Mouse (Mus musculus): ENCODE results near the gene Dusp6. TPM values are rescaled to one million over a fixed set of nuclear protein-coding genes. Genes with fewer than 3 reads are reported as not detected.
A peak's percentile ranks its signal among the peaks of the same experiment; 100 is the strongest.

Gene Dusp6
- polyA plus RNA-seq, 1 experiment from 2014 or later, result 40.7 TPM

DNA sequence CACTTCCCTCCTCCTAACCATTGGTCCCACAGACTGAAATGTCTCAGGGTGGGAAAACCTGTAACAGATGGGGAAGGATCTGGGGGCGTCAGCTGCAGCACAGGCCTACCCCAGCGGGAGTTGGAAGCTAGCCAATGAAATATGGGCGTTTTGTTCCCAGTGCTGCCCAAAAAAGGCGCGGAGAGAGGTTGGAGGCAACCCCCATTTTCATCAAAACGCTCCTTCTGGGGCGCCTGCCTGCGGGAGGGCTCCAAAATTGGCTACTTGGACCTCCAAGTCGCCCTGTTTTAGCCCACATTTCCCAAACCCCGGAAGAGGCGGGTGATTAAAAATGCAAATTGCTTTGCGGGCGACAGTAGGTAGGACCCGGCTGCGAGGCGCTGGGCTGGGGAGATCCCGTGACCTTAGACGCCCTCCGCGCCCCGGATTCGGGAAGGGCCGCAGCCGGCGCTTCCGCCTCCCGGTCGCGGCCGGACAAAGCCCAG lies 1.8 kb upstream of the Dusp6 start:
- Histone ChIP-seq H3K36me3 (ENCODE audit: control insufficient read depth, insufficient read depth) (no peaks in the 10 kb centered on the region; the same call in 1 of the 2 replicates), H3K27me3 (ENCODE audit: control insufficient read depth, insufficient read depth, low read length) (no peaks in the 10 kb centered on the region), H3K4me2 (ENCODE audit: low read depth, low read length) (peak overlapping the region; percentile 96), H3K9me3 (replicated peaks; ENCODE audit: control insufficient read depth, low read length) (no peaks in the 10 kb centered on the region), H3K4me3 (ENCODE audit: low read length) (peak overlapping the region; percentile 82), H3K27ac (ENCODE audit: low read length) (peak overlapping the region; percentile 99), H3K9ac (ENCODE audit: low read length) (peak overlapping the region; percentile 92), H3K4me1 (ENCODE audit: control insufficient read depth, insufficient read depth, low read length) (peaks cover 10% of the 10 kb centered on the region)
- ATAC-seq (replicated peaks; ENCODE audit: extremely low read depth, insufficient read depth, low FRiP score), result peak; percentile 14
- under 1% methylated on average over 30 of the region's 30 CpGs for WGBS

GRCm38 (mm10) chr10:99261636-99262318 lies 1.3 kb upstream of the Dusp6 start:
- Histone ChIP-seq H3K27ac (ENCODE audit: low read length) (peak overlapping the region; percentile 99), H3K36me3 (ENCODE audit: control insufficient read depth, insufficient read depth) (no peaks in the 10 kb centered on the region; the same call in 1 of the 2 replicates), H3K4me2 (ENCODE audit: low read depth, low read length) (peak overlapping the region; percentile 96), H3K9ac (ENCODE audit: low read length) (peak overlapping the region; percentile 92), H3K9me3 (replicated peaks; ENCODE audit: control insufficient read depth, low read length) (no peaks in the 10 kb centered on the region), H3K4me1 (ENCODE audit: control insufficient read depth, insufficient read depth, low read length) (peaks cover 13% of the 10 kb centered on the region), H3K27me3 (ENCODE audit: control insufficient read depth, insufficient read depth, low read length) (no peaks in the 10 kb centered on the region), H3K4me3 (ENCODE audit: low read length) (peak overlapping the region; percentile 82)
- 0% methylated on average over 61 of the region's 62 CpGs for WGBS
- peak; percentile 62 for ATAC-seq (replicated peaks; ENCODE audit: extremely low read depth, insufficient read depth, low FRiP score)

GRCm38 (mm10) chr10:99262319-99262866 lies 638 bp upstream of the Dusp6 start:
- Histone ChIP-seq H3K4me2 (ENCODE audit: low read depth, low read length) (peak overlapping the region; percentile 96), H3K4me3 (ENCODE audit: low read length) (peak overlapping the region; percentile 82), H3K9ac (ENCODE audit: low read length) (peak overlapping the region; percentile 92), H3K27me3 (ENCODE audit: control insufficient read depth, insufficient read depth, low read length) (no peaks in the 10 kb centered on the region), H3K36me3 (ENCODE audit: control insufficient read depth, insufficient read depth) (no peaks in the 10 kb centered on the region; the same call in 1 of the 2 replicates), H3K9me3 (replicated peaks; ENCODE audit: control insufficient read depth, low read length) (no peaks in the 10 kb centered on the region), H3K27ac (ENCODE audit: low read length) (peak overlapping the region; percentile 99), H3K4me1 (ENCODE audit: control insufficient read depth, insufficient read depth, low read length) (peaks cover 13% of the 10 kb centered on the region)
- no peak for ATAC-seq (replicated peaks; ENCODE audit: extremely low read depth, insufficient read depth, low FRiP score)
- WGBS, result under 1% methylated on average over 20 of the region's 20 CpGs

DNA sequence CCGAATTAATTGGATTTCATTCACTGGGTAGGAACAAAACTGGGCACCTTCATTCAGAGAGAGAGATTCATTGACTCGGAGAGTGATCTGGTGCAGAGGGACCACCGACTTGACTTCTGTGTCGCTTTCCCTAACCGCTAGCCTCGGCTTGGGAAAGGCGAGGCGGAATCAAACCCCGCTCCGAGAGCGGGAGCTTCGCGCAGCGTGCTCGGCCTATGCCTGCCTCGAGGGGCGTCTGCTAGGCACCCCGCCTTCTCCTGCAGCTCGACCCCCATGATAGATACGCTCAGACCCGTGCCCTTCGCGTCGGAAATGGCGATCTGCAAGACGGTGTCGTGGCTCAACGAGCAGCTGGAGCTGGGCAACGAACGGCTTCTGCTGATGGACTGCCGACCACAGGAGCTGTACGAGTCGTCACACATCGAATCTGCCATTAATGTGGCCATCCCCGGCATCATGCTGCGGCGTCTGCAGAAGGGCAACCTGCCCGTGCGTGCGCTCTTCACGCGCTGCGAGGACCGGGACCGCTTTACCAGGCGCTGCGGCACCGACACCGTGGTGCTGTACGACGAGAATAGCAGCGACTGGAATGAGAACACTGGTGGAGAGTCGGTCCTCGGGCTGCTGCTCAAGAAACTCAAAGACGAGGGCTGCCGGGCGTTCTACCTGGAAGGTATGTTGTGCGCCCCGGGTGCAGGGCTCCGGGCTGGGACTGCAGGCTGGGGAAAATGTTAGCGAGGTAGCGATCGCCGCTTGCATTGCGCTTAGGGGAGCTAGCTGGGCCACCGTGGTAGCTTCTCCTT lies 589 bp downstream of the Dusp6 start:
- peak; percentile 11 for ATAC-seq (replicated peaks; ENCODE audit: extremely low read depth, insufficient read depth, low FRiP score)
- Histone ChIP-seq H3K4me3 (ENCODE audit: low read length) (peak overlapping the region; percentile 82), H3K27me3 (ENCODE audit: control insufficient read depth, insufficient read depth, low read length) (no peaks in the 10 kb centered on the region), H3K4me1 (ENCODE audit: control insufficient read depth, insufficient read depth, low read length) (peaks cover 22% of the 10 kb centered on the region), H3K4me2 (ENCODE audit: low read depth, low read length) (peak overlapping the region; percentile 96), H3K9ac (ENCODE audit: low read length) (peak overlapping the region; percentile 91), H3K9me3 (replicated peaks; ENCODE audit: control insufficient read depth, low read length) (no peaks in the 10 kb centered on the region), H3K27ac (ENCODE audit: low read length) (peak overlapping the region; percentile 99), H3K36me3 (ENCODE audit: control insufficient read depth, insufficient read depth) (no peaks in the 10 kb centered on the region; the same call in 1 of the 2 replicates)
- WGBS, result under 1% methylated on average over 66 of the region's 66 CpGs

DNA sequence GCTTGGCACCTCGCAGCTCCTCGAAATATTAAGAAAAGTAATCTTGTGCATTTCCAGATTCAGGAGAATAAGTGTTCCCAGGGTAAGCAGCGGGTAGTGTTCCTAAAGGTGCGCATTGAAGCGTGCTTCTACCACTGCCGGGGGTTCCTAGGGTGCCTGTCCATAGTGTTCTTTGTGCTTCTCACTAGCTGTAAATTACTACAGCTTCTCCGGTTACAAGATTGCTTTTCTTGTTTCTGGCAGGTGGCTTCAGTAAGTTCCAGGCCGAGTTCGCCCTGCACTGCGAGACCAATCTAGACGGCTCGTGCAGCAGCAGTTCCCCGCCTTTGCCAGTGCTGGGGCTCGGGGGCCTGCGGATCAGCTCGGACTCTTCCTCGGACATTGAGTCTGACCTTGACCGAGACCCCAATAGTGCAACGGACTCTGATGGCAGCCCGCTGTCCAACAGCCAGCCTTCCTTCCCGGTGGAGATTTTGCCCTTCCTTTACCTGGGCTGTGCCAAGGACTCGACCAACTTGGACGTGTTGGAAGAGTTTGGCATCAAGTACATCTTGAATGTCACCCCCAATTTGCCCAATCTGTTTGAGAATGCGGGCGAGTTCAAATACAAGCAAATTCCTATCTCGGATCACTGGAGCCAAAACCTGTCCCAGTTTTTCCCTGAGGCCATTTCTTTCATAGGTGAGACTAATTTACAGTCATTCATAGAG lies 1.4 kb downstream of the Dusp6 start:
- Histone ChIP-seq H3K9ac (ENCODE audit: low read length) (peak overlapping the region; percentile 91), H3K36me3 (ENCODE audit: control insufficient read depth, insufficient read depth) (no peaks in the 10 kb centered on the region; the same call in 1 of the 2 replicates), H3K27ac (ENCODE audit: low read length) (peak overlapping the region; percentile 99), H3K9me3 (replicated peaks; ENCODE audit: control insufficient read depth, low read length) (no peaks in the 10 kb centered on the region), H3K4me2 (ENCODE audit: low read depth, low read length) (peak overlapping the region; percentile 96), H3K27me3 (ENCODE audit: control insufficient read depth, insufficient read depth, low read length) (no peaks in the 10 kb centered on the region), H3K4me3 (ENCODE audit: low read length) (peak overlapping the region; percentile 82), H3K4me1 (ENCODE audit: control insufficient read depth, insufficient read depth, low read length) (peaks cover 28% of the 10 kb centered on the region)
- WGBS, result 1% methylated on average over 26 of the region's 26 CpGs
- no peak for ATAC-seq (replicated peaks; ENCODE audit: extremely low read depth, insufficient read depth, low FRiP score)

GRCm38 (mm10) chr10:99265011-99265694 lies 2.1 kb downstream of the Dusp6 start:
- H3K9ac ChIP-seq (ENCODE audit: low read length), result peak overlapping the region; percentile 91
- H3K4me1 ChIP-seq (ENCODE audit: control insufficient read depth, insufficient read depth, low read length), result peaks cover 30% of the 10 kb centered on the region
- no peaks in the 10 kb centered on the region; the same call in 1 of the 2 replicates for H3K36me3 ChIP-seq (ENCODE audit: control insufficient read depth, insufficient read depth)
- WGBS, result 7% methylated on average over 7 of the region's 7 CpGs
- H3K27ac ChIP-seq (ENCODE audit: low read length), result peak overlapping the region; percentile 99
- H3K4me2 ChIP-seq (ENCODE audit: low read depth, low read length), result peak overlapping the region; percentile 96
- no peaks in the 10 kb centered on the region for H3K27me3 ChIP-seq (ENCODE audit: control insufficient read depth, insufficient read depth, low read length)
- no peak for ATAC-seq (replicated peaks; ENCODE audit: extremely low read depth, insufficient read depth, low FRiP score)
- peak overlapping the region; percentile 82 for H3K4me3 ChIP-seq (ENCODE audit: low read length)
- H3K9me3 ChIP-seq (replicated peaks; ENCODE audit: control insufficient read depth, low read length), result no peaks in the 10 kb centered on the region

- H3K36me3 ChIP-seq (ENCODE audit: control insufficient read depth, insufficient read depth), result no peaks in the 10 kb centered on the region; the same call in 1 of the 2 replicates
- H3K4me2 ChIP-seq (ENCODE audit: low read depth, low read length), result peak overlapping the region; percentile 96
- H3K9me3 ChIP-seq (replicated peaks; ENCODE audit: control insufficient read depth, low read length), result no peaks in the 10 kb centered on the region
- H3K9ac ChIP-seq (ENCODE audit: low read length), result peak overlapping the region; percentile 91
- H3K27me3 ChIP-seq (ENCODE audit: control insufficient read depth, insufficient read depth, low read length), result no peaks in the 10 kb centered on the region
- H3K4me3 ChIP-seq (ENCODE audit: low read length), result peak overlapping the region; percentile 82
- H3K27ac ChIP-seq (ENCODE audit: low read length), result peak overlapping the region; percentile 99
- H3K4me1 ChIP-seq (ENCODE audit: control insufficient read depth, insufficient read depth, low read length), result peaks cover 32% of the 10 kb centered on the region
- no peak for ATAC-seq (replicated peaks; ENCODE audit: extremely low read depth, insufficient read depth, low FRiP score)
- WGBS, result 31% methylated on average over 14 of the region's 14 CpGs
These were observed 3.0 kb downstream of the Dusp6 start for GRCm38 (mm10) chr10:99266025-99266424.

DNA sequence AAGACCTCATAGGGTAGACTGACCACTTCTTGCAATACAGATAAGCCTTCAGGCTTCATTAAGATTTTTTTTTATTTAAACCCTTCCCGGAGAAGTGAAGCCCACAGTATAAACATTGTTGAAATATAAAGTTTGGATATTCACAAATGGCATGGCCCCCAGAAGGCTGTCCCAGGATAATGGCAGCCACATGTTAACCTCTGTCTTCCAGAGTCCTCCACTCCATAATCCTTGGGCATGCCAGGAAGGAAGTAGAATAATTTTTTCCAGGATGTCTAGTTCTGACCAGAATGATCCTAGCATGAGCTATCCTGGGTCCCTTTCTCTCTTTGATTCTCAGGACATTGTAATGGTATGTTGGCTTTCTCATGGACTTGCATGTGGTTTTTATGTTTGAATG lies 4.6 kb downstream of the Dusp6 start:
- Histone ChIP-seq H3K27ac (ENCODE audit: low read length) (peak overlapping the region; percentile 73), H3K4me3 (ENCODE audit: low read length) (no peak overlapping the region), H3K4me2 (ENCODE audit: low read depth, low read length) (peak overlapping the region; percentile 30), H3K9ac (ENCODE audit: low read length) (no peak overlapping the region), H3K36me3 (ENCODE audit: control insufficient read depth, insufficient read depth) (no peaks in the 10 kb centered on the region; the same call in 1 of the 2 replicates), H3K4me1 (ENCODE audit: control insufficient read depth, insufficient read depth, low read length) (peaks cover 30% of the 10 kb centered on the region), H3K9me3 (replicated peaks; ENCODE audit: control insufficient read depth, low read length) (no peaks in the 10 kb centered on the region), H3K27me3 (ENCODE audit: control insufficient read depth, insufficient read depth, low read length) (no peaks in the 10 kb centered on the region)
- WGBS, result 63% methylated on average over 1 of the region's 1 CpGs
- ATAC-seq (replicated peaks; ENCODE audit: extremely low read depth, insufficient read depth, low FRiP score), result no peak
